8 mouse cellular contexts compared by ENCODE assay signal in the genomic region with DNA sequence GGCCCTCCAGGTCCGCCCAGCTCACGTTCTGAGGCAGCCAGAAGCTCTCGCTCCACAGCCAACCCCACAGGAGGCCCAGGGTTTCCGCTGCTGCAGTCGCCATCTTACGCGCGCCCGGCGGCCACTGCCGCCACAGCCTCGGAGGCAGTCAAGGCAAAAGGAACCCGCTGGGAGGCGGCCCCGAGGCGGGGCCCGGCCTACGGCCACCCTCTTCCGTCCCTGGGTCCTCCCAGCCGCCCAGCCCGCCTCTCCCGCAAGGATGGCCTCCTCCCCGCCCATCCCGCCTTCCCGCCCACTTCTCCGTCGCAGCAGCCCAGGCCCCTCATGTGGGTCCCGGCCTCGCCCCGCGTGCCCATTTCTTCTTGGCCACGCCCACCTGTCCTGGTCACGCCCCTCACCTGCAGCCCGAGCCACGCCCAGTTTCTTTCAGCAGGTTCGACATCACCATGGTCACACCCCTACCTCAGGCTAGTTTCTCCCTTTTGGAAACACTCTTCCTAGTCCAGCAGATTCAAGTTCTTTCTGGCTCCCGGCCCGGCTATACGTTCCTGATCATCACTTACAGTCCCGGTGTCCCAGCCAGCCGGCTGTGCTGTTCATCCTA. TPM values are rescaled to one million over a fixed set of nuclear protein-coding genes. Genes with fewer than 3 reads are reported as not detected.
DNase-seq lines count a peak whose midpoint lies in the region; ATAC-seq and TF ChIP-seq lines count a peak whose summit lies in the region.

No protein-coding gene starts in this region.

- intact Hi-C loops in heart, postnatal 14 days (cut with DNase I), result loop anchor here (2.0 to 10.0 kb wide), 2 partner anchors 48 to 278 kb away; partner anchors contain the start of gene Cox14

- H3K27ac ChIP-seq in ES-E14 (ENCODE audit: insufficient read depth, low read depth, low read length, poor library complexity, severe bottlenecking), result peak overlapping the region; percentile 90
- H3K27ac ChIP-seq in forebrain, embryonic 14.5 days (ENCODE audit: low read depth, low read length), result peak overlapping the region; percentile 92
- peak overlapping the region; percentile 69 for H3K27ac ChIP-seq in liver, postnatal 0 days (ENCODE audit: low read depth)
- H3K27ac ChIP-seq in neural tube, embryonic 13.5 days (replicated peaks), result peak overlapping the region; percentile 96

- H3K4me1 ChIP-seq in ES-E14 (ENCODE audit: control insufficient read depth in 2 of 2, insufficient read depth in 2 of 2, low read length in 2 of 2, poor library complexity in 1 of 2), result peaks cover 2% of the 10 kb centered on the region in 2 experiments; a peak in 2 of 4 replicates
- H3K4me1 ChIP-seq in forebrain, embryonic 14.5 days (ENCODE audit: control insufficient read depth, insufficient read depth, low read length), result peaks cover 11% of the 10 kb centered on the region; the same call in 1 of the 2 replicates
- H3K4me1 ChIP-seq in liver, postnatal 0 days (ENCODE audit: insufficient read depth), result peaks cover 9% of the 10 kb centered on the region
- H3K4me1 ChIP-seq in neural tube, embryonic 13.5 days (replicated peaks), result peaks cover 29% of the 10 kb centered on the region

- WGBS in forebrain, embryonic 14.5 days, result under 1% methylated on average over 39 of the region's 41 CpGs
- WGBS in liver, postnatal 0 days (ENCODE audit: insufficient replicate concordance), result 1% methylated on average over 27 of the region's 41 CpGs
- under 1% methylated on average over 41 of the region's 41 CpGs for WGBS in neural tube, embryonic 13.5 days

- peak overlapping the region; percentile 77 for H3K4me2 ChIP-seq in forebrain, embryonic 14.5 days (ENCODE audit: low read length)
- H3K4me2 ChIP-seq in liver, postnatal 0 days (ENCODE audit: low read depth, low read length), result peak overlapping the region; percentile 91
- peak overlapping the region; percentile 86 for H3K4me2 ChIP-seq in neural tube, embryonic 13.5 days

- peak overlapping the region; percentile 97 for H3K9ac ChIP-seq in ES-E14 (ENCODE audit: insufficient read depth, low read depth, low read length, poor library complexity, severe bottlenecking)
- peak overlapping the region; percentile 91 for H3K9ac ChIP-seq in forebrain, embryonic 14.5 days (ENCODE audit: low read length)
- peak overlapping the region; percentile 69 for H3K9ac ChIP-seq in liver, postnatal 0 days (replicated peaks)
- peak overlapping the region; percentile 95 for H3K9ac ChIP-seq in neural tube, embryonic 13.5 days

- H3K4me3 ChIP-seq in ES-E14 (ENCODE audit: insufficient read depth in 1 of 2, low read depth in 1 of 2, low read length in 2 of 2, poor library complexity in 1 of 2, severe bottlenecking in 1 of 2), result peak overlapping the region; percentile 98 to 100
- H3K4me3 ChIP-seq in forebrain, embryonic 14.5 days (ENCODE audit: low read depth, low read length), result peak overlapping the region; percentile 79
- peak overlapping the region; percentile 75 for H3K4me3 ChIP-seq in liver, postnatal 0 days (ENCODE audit: low read depth, low read length)
- peak overlapping the region; percentile 79 for H3K4me3 ChIP-seq in neural tube, embryonic 13.5 days

- peak; percentile 97 for DNase-seq in ES-E14 (ENCODE audit: low read depth, low spot score)
- DNase-seq in cerebellum, adult 11-12 months, result peak; percentile 83
- peak; percentile 85 for DNase-seq in forebrain, embryonic 14.5 days (ENCODE audit: low spot score)
- DNase-seq in heart, postnatal 14 days, result peak; percentile 91 to 93
- peak; percentile 86 for DNase-seq in layer of hippocampus, adult 11-12 months (ENCODE audit: low spot score)
- DNase-seq in liver, postnatal 0 days, result peak; percentile 86
- peak; percentile 68 for DNase-seq in telencephalon, adult 2 months (ENCODE audit: low read depth, low spot score)

- no peak for TF ChIP-seq EP300 in liver, postnatal 0 days (IDR thresholded peaks at IDR 0.05; ENCODE audit: low read depth)

- no peaks in the 10 kb centered on the region for H3K9me3 ChIP-seq in ES-E14 (ENCODE audit: control insufficient read depth, insufficient read depth, low read depth, low read length)
- H3K9me3 ChIP-seq in forebrain, embryonic 14.5 days (replicated peaks; ENCODE audit: control insufficient read depth, low read length), result no peaks in the 10 kb centered on the region
- no peaks in the 10 kb centered on the region for H3K9me3 ChIP-seq in liver, postnatal 0 days (ENCODE audit: low read length)
- H3K9me3 ChIP-seq in neural tube, embryonic 13.5 days, result no peaks in the 10 kb centered on the region

- TF ChIP-seq CTCF in liver, postnatal 0 days (IDR thresholded peaks at IDR 0.05; ENCODE audit: low read depth), result 0 out of 2 replicates have a peak, but pooled peaks have one; percentile 17

- peak; percentile 95 for ATAC-seq in forebrain, embryonic 14.5 days
- peak; percentile 91 for ATAC-seq in liver, postnatal 0 days
- ATAC-seq in neural tube, embryonic 13.5 days (ENCODE audit: low read depth), result peak; percentile 91

- no peaks in the 10 kb centered on the region for H3K27me3 ChIP-seq in forebrain, embryonic 14.5 days (replicated peaks; ENCODE audit: control insufficient read depth, insufficient read depth, low read length)
- no peaks in the 10 kb centered on the region for H3K27me3 ChIP-seq in liver, postnatal 0 days (ENCODE audit: insufficient read depth, low read length)
- no peaks in the 10 kb centered on the region for H3K27me3 ChIP-seq in neural tube, embryonic 13.5 days

- no peaks in the 10 kb centered on the region for H3K36me3 ChIP-seq in ES-E14 (ENCODE audit: control insufficient read depth, insufficient read depth, low read length, poor library complexity, severe bottlenecking)
- H3K36me3 ChIP-seq in forebrain, embryonic 14.5 days (ENCODE audit: control insufficient read depth, insufficient read depth, low read length), result no peaks in the 10 kb centered on the region
- H3K36me3 ChIP-seq in liver, postnatal 0 days (replicated peaks; ENCODE audit: insufficient read depth, low read length), result no peaks in the 10 kb centered on the region
- no peaks in the 10 kb centered on the region for H3K36me3 ChIP-seq in neural tube, embryonic 13.5 days

- in situ Hi-C loops in ES-E14 (cut with MboI; ENCODE audit: low sequenced_read_pairs in 2 of 2, unreplicated experiment in 2 of 2), result no loop called here

TF ChIP-seq in ES-E14, 5 proteins besides CTCF, POLR2A, EP300 and RAD21:
- TF ChIP-seq ZNF384 (IDR thresholded peaks at IDR 0.05; ENCODE audit: low read depth, low read length) (no peak), MAFK (IDR thresholded peaks at IDR 0.05; ENCODE audit: insufficient read depth, low read depth, low read length) (no peak), ZC3H11A (IDR thresholded peaks at IDR 0.05; ENCODE audit: borderline replicate concordance, low read depth, low read length) (no peak), CHD2 (IDR thresholded peaks at IDR 0.05; ENCODE audit: low read depth, low read length) (no peak), HCFC1 (IDR thresholded peaks at IDR 0.05; ENCODE audit: borderline replicate concordance, insufficient read depth, low read length) (no peak)
TF ChIP-seq in ES-E14: peak in this region for 0.

RNA-seq across cellular contexts. Expression of gene Cers5, which starts 0.3 kb away (rescaled TPM):
- 107 and 126 TPM in 2 replicates for total RNA-seq in ES-E14 (2012; rRNA removed)
- 71.9 and 72.5 TPM in 2 replicates for polyA plus RNA-seq in forebrain, embryonic 14.5 days (2014; fragmentation: Nextera tagmentation; extraction: Ambion mirVana)
- 10 to 100 TPM; 24.8 to 27.3 TPM for total RNA-seq in heart, postnatal 14 days (2021)
- 6.7 and 7.0 TPM in 2 replicates for polyA plus RNA-seq in liver, postnatal 0 days (2015; fragmentation: Nextera tagmentation; extraction: Ambion mirVana)
- polyA plus RNA-seq in neural tube, embryonic 13.5 days (2015; fragmentation: Nextera tagmentation; extraction: Ambion mirVana), result 77.2 and 77.6 TPM in 2 replicates

RNA-seq across cellular contexts. Expression of gene Cox14, which starts 47.0 kb away (rescaled TPM):
- 68.8 and 86.6 TPM in 2 replicates for total RNA-seq in ES-E14 (2012; rRNA removed)
- 195 and 238 TPM in 2 replicates for polyA plus RNA-seq in forebrain, embryonic 14.5 days (2014; fragmentation: Nextera tagmentation; extraction: Ambion mirVana)
- total RNA-seq in heart, postnatal 14 days (2021), result 100 to 1,000 TPM; 207 to 250 TPM
- polyA plus RNA-seq in liver, postnatal 0 days (2015; fragmentation: Nextera tagmentation; extraction: Ambion mirVana), result 111 and 117 TPM in 2 replicates
- polyA plus RNA-seq in neural tube, embryonic 13.5 days (2015; fragmentation: Nextera tagmentation; extraction: Ambion mirVana), result 170 and 181 TPM in 2 replicates

RNA-seq across cellular contexts. Expression of gene Gpd1, which starts 55.1 kb away (rescaled TPM):
- total RNA-seq in ES-E14 (2012; rRNA removed), result 0.85 and 1.1 TPM in 2 replicates
- polyA plus RNA-seq in forebrain, embryonic 14.5 days (2014; fragmentation: Nextera tagmentation; extraction: Ambion mirVana), result 0.77 and 1.2 TPM in 2 replicates
- 10 to 100 TPM; 61.7 to 91.3 TPM for total RNA-seq in heart, postnatal 14 days (2021)
- polyA plus RNA-seq in liver, postnatal 0 days (2015; fragmentation: Nextera tagmentation; extraction: Ambion mirVana), result 147 and 150 TPM in 2 replicates
- polyA plus RNA-seq in neural tube, embryonic 13.5 days (2015; fragmentation: Nextera tagmentation; extraction: Ambion mirVana), result 1.6 and 1.8 TPM in 2 replicates

Comparison
In these comparisons a context has a peak if more than half of its experiments do, and no peak if none do; other contexts are left out.
1. Peak in every context shown above with its lines: DNase-seq, ATAC-seq, H3K4me3 ChIP-seq and H3K27ac ChIP-seq.
2. RNA of gene Gpd1, which starts 55.1 kb away (polyA plus RNA-seq): 147 to 150 TPM in liver, postnatal 0 days; 1.6 to 1.8 TPM in neural tube, embryonic 13.5 days and 0.77 to 1.2 TPM in forebrain, embryonic 14.5 days; every median in the first group is over 10 times any median in the second.